Mouse (Mus musculus): Measurements from ENCODE around the gene Vps33a. TPM values are rescaled to one million over a fixed set of nuclear protein-coding genes. Genes with fewer than 3 reads are reported as not detected.

The Vps33a gene
- polyA plus RNA-seq, 2 experiments = 10.1 to 15.5 TPM

DNA sequence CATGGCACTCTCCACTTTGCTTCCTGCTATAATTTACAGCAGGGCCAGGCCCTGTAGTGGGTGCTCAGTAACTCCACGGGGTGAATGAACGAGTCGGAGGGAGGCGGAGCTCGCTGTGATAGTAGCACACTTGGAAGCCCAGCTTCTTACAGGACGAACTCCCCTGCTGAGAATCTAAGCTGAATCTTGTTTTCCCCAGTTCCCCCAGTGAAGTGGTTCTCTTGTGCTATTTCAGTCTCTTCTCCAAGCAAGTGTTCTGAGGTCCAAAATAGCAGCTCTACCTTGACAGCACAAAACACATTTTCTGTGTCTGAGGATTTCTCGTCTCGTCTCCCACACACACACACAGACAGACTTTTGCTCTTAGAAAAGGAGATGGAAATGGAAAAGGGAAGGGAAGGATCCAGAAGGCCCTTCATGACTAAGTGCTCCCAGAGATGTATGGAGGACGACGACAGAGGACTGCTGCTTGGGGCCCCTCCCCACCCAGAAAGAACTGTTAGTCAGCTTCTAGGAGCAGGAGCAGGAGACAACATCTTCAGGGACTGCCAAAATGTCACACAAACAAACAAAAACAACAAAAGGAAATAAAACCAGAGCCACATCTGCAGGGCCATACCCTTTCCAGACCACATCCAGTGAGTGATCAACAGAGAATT, 20.9 kb upstream of the Vps33a start:
- Histone ChIP-seq H3K27me3 (ENCODE audit: control insufficient read depth, insufficient read depth, low read length) (no peaks in the 10 kb centered on the region), H3K4me1 (replicated peaks; ENCODE audit: control insufficient read depth in 2 of 2, insufficient read depth in 2 of 2, low read length in 1 of 2) (peaks cover 3% of the 10 kb centered on the region in 2 experiments; a peak in 2 of 4 replicates), H3K36me3 (replicated peaks; ENCODE audit: control insufficient read depth, insufficient read depth, low read depth) (no peaks in the 10 kb centered on the region), H3K4me3 (ENCODE audit: insufficient read depth in 1 of 2, low read depth in 2 of 2, low read length in 2 of 2) (no peak overlapping the region), H3K9me3 (ENCODE audit: control insufficient read depth, low read length) (no peaks in the 10 kb centered on the region), H3K27ac (no peak overlapping the region), H3K4me2 (ENCODE audit: low read depth) (no peak overlapping the region), H3K9ac (replicated peaks) (no peak overlapping the region)
- ATAC-seq (ENCODE audit: insufficient read depth) = no peak
- WGBS (ENCODE audit: insufficient replicate concordance) = 77% methylated on average over 10 of the region's 10 CpGs
- no peak for TF ChIP-seq CTCF (IDR thresholded peaks at IDR 0.05; ENCODE audit: low read depth)
- TF ChIP-seq EP300 (IDR thresholded peaks at IDR 0.05; ENCODE audit: low read depth) = no peak
- no peak for DNase-seq (ENCODE audit: low read depth in 3 of 3, low spot score in 3 of 3)

DNA sequence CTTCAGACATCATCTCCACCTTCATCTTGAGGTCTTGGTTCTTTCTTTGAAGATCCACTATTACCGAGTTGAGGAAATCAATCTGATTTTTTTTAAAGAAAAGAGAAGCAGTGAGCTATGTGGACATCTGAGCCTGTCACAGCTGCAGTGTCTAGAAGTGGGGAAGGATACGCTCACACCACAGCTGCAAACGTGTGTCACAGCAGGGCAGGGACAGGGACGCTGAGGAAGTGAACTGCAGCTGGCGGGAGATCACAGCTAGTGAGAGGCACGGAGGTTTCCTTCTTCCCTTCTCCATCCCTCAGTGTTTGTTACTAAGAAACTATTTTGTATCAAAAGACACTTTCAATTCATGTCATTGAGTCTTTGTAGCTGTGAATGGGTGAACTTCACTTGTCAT, 7.2 kb upstream of the Vps33a start:
- 68% methylated on average over 6 of the region's 6 CpGs for WGBS (ENCODE audit: insufficient replicate concordance)
- ATAC-seq (ENCODE audit: insufficient read depth) = no peak

DNA sequence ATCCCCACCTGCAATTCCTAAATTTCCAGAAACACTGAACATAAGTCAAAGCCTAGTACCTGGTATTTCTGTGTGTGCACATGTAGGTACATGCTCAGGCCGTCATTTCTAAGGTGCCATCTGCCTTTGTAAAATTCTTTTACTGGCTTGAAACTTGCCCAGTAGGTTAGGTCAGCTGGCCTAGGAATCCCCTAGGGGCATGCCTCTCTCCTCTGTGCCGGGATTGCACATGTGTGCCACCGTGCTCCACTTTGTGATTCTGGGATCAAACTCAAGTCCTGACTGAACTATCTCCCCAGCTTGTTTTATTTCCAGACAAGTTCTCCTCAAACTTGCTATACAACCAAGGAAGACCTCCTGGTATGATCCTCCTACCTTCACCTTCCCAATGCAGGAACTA, 3.9 kb upstream of the Vps33a start:
- no peaks in the 10 kb centered on the region for H3K9me3 ChIP-seq (ENCODE audit: control insufficient read depth, low read length)
- no peaks in the 10 kb centered on the region; the same call in 1 of the 2 replicates for H3K36me3 ChIP-seq (replicated peaks; ENCODE audit: control insufficient read depth, insufficient read depth, low read depth)
- no peak overlapping the region for H3K4me2 ChIP-seq (ENCODE audit: low read depth)
- H3K9ac ChIP-seq (replicated peaks) = no peak overlapping the region
- ATAC-seq (ENCODE audit: insufficient read depth) (no peak), DNase-seq (ENCODE audit: low read depth in 3 of 3, low spot score in 3 of 3) (no peak)
- no peak overlapping the region for H3K27ac ChIP-seq
- H3K4me1 ChIP-seq (replicated peaks; ENCODE audit: control insufficient read depth in 2 of 2, insufficient read depth in 2 of 2, low read length in 1 of 2) = peaks cover 4 to 8% of the 10 kb centered on the region in 2 experiments; a peak in 3 of 4 replicates
- no peaks in the 10 kb centered on the region for H3K27me3 ChIP-seq (ENCODE audit: control insufficient read depth, insufficient read depth, low read length)
- no peak overlapping the region for H3K4me3 ChIP-seq (ENCODE audit: insufficient read depth in 1 of 2, low read depth in 2 of 2, low read length in 2 of 2)
- WGBS (ENCODE audit: insufficient replicate concordance) = 71% methylated on average over 3 of the region's 3 CpGs
- no peak for TF ChIP-seq CTCF (IDR thresholded peaks at IDR 0.05; ENCODE audit: low read depth)
- no peak for TF ChIP-seq EP300 (IDR thresholded peaks at IDR 0.05; ENCODE audit: low read depth)

More for the DNA sequence above, 7.2 kb upstream of the Vps33a start:
- Histone ChIP-seq H3K9me3 (ENCODE audit: control insufficient read depth, low read length) (no peaks in the 10 kb centered on the region), H3K4me2 (ENCODE audit: low read depth) (no peak overlapping the region), H3K9ac (replicated peaks) (no peak overlapping the region), H3K4me3 (ENCODE audit: insufficient read depth in 1 of 2, low read depth in 2 of 2, low read length in 2 of 2) (no peak overlapping the region), H3K27me3 (ENCODE audit: control insufficient read depth, insufficient read depth, low read length) (no peaks in the 10 kb centered on the region), H3K4me1 (replicated peaks; ENCODE audit: control insufficient read depth in 2 of 2, insufficient read depth in 2 of 2, low read length in 1 of 2) (no peaks in the 10 kb centered on the region; a peak in 1 of 4 replicates), H3K27ac (no peak overlapping the region), H3K36me3 (replicated peaks; ENCODE audit: control insufficient read depth, insufficient read depth, low read depth) (no peaks in the 10 kb centered on the region; the same call in 1 of the 2 replicates)
- TF ChIP-seq EP300 (IDR thresholded peaks at IDR 0.05; ENCODE audit: low read depth) (no peak), CTCF (IDR thresholded peaks at IDR 0.05; ENCODE audit: low read depth) (no peak)
- DNase-seq (ENCODE audit: low read depth in 3 of 3, low spot score in 3 of 3) = no peak

DNA sequence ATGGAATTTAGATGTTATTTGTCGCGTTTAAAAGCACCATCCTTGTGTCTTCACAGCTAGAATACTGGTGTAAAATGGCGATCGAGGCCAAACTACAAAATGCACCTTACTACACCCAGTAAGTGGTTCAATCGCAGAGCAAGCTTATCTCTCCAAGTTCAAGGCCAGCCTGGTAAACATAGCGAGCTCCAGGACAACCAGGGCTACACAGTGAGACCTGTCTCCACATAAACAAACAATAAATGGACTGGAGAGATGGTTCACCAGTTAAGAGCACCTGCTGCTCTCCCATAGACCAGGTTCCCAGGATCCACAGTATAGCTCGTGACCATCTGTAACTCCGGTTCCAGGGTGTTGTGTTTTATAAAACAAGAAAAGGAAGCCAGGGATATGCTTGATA, 524 bp upstream of the Vps33a start:
- TF ChIP-seq CTCF (IDR thresholded peaks at IDR 0.05; ENCODE audit: low read depth) = no peak
- TF ChIP-seq EP300 (IDR thresholded peaks at IDR 0.05; ENCODE audit: low read depth) = no peak
- Histone ChIP-seq H3K4me2 (ENCODE audit: low read depth) (peak overlapping the region; percentile 94), H3K9me3 (ENCODE audit: control insufficient read depth, low read length) (no peaks in the 10 kb centered on the region), H3K27me3 (ENCODE audit: control insufficient read depth, insufficient read depth, low read length) (no peaks in the 10 kb centered on the region), H3K9ac (replicated peaks) (no peak overlapping the region), H3K4me1 (replicated peaks; ENCODE audit: control insufficient read depth in 2 of 2, insufficient read depth in 2 of 2, low read length in 1 of 2) (peaks cover 4 to 8% of the 10 kb centered on the region in 2 experiments; a peak in 3 of 4 replicates), H3K27ac (no peak overlapping the region), H3K36me3 (replicated peaks; ENCODE audit: control insufficient read depth, insufficient read depth, low read depth) (peaks cover 5% of the 10 kb centered on the region), H3K4me3 (ENCODE audit: insufficient read depth in 1 of 2, low read depth in 2 of 2, low read length in 2 of 2) (peak overlapping the region; percentile 8 to 92; a peak in 2 of 4 replicates)
- 55% methylated on average over 8 of the region's 8 CpGs for WGBS (ENCODE audit: insufficient replicate concordance)
- DNase-seq (ENCODE audit: low read depth in 3 of 3, low spot score in 3 of 3) (peak in 1 of 3 experiments; percentile 1), ATAC-seq (ENCODE audit: insufficient read depth) (0 out of 2 replicates have a peak, but pooled peaks have one; percentile 7)

DNA sequence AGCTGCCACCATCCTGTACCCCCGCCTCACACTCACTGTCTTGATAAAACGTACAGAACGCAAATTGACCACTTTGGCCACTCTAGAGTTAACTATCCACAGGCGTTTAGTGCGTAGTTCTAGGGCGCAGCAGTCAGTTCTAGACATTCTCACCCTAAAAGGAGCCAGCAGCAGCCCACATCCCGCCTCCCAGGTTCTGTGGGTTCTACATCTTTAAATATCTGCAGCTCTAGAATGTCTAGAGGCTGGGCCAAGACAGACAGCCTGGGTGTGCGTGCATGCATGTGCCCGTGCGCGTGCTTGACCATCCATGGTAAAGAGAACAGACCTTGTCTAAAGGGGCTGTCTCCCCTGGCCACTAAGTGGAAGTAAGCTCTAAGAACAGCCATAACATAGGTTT, 11.7 kb downstream of the Vps33a start:
- Histone ChIP-seq H3K27ac (no peak overlapping the region), H3K4me2 (ENCODE audit: low read depth) (no peak overlapping the region), H3K4me3 (ENCODE audit: insufficient read depth in 1 of 2, low read depth in 2 of 2, low read length in 2 of 2) (no peak overlapping the region), H3K4me1 (replicated peaks; ENCODE audit: control insufficient read depth in 2 of 2, insufficient read depth in 2 of 2, low read length in 1 of 2) (no peaks in the 10 kb centered on the region), H3K36me3 (replicated peaks; ENCODE audit: control insufficient read depth, insufficient read depth, low read depth) (peaks cover 26% of the 10 kb centered on the region), H3K9me3 (ENCODE audit: control insufficient read depth, low read length) (no peaks in the 10 kb centered on the region), H3K9ac (replicated peaks) (no peak overlapping the region), H3K27me3 (ENCODE audit: control insufficient read depth, insufficient read depth, low read length) (no peaks in the 10 kb centered on the region)
- 88% methylated on average over 11 of the region's 11 CpGs for WGBS (ENCODE audit: insufficient replicate concordance)
- ATAC-seq (ENCODE audit: insufficient read depth) = no peak
- DNase-seq (ENCODE audit: low read depth in 3 of 3, low spot score in 3 of 3) = no peak
- TF ChIP-seq CTCF (IDR thresholded peaks at IDR 0.05; ENCODE audit: low read depth) (no peak), EP300 (IDR thresholded peaks at IDR 0.05; ENCODE audit: low read depth) (no peak)

Data from liver, embryonic 14.5 days (tissue).